Mouse (Mus musculus) C2C12 (cell line): ENCODE data around the gene 4933424G06Rik.

ENCODE experiments used
- CTCF ChIP-seq: IDR thresholded peaks from one replicate; pipeline ENCODE4 v1.5.1; 2011; ENCODE audit not compliant: control insufficient read depth, insufficient read depth, insufficient read length
- MAX ChIP-seq: IDR thresholded peaks from one replicate; pipeline ENCODE4 v1.6.1; 2011; ENCODE audit warnings: mild to moderate bottlenecking, control low read depth
- MYOD1 ChIP-seq: IDR thresholded peaks from one replicate; pipeline ENCODE4 v1.6.1; 2011; ENCODE audit warnings: low read depth; ENCODE audit not compliant: control insufficient read depth, insufficient read length
- MYOG ChIP-seq: IDR thresholded peaks from one replicate; pipeline ENCODE4 v1.6.1; 2011; ENCODE audit not compliant: control insufficient read depth, insufficient read length; ENCODE audit errors: extremely low read depth
- USF1 ChIP-seq: IDR thresholded peaks from one replicate; pipeline ENCODE4 v1.6.1; 2011; ENCODE audit warnings: low read depth, mild to moderate bottlenecking, control low read depth, moderate library complexity

GRCm38 (mm10) chr1:36759076-36759475, 49.1 kb downstream of the 4933424G06Rik start:
- TF ChIP-seq CTCF (no peak), MAX (no peak), USF1 (no peak), MYOG (no peak), MYOD1 (no peak)
